Mouse (Mus musculus): ENCODE measurements around the gene Aloxe3.

DNA sequence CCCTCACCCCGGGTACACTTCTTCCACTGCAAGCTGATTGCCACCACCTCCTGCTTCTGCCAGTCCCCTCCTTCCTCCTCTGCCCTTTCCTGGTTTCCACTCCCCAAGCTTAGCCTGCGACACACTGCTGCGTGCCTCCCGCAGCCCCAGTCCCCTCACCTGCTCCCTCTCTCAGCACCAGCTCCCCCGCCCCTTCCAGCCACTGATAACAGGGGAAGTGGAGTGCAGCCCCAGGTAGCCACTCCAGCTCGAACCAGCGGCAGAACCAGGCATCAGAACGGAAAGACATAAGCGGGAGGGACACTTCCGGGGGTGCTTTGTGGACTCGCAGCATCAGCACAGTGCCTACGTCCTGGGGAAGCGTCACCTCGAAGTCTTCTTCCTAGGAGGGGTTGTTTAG lies 71.5 kb downstream of the Aloxe3 start:
- no peak for TF ChIP-seq CTCF (conservative IDR thresholded peaks at IDR 0.05; ENCODE audit: low read length)
- no peak for TF ChIP-seq NANOG (IDR thresholded peaks at IDR 0.05; ENCODE audit: borderline replicate concordance, low read length)
